In genomic region chr4:53158634-53159033, GRCm38 (mm10) we compare ENCODE assay signal across 7 mouse cellular contexts. TPM values are rescaled to one million over a fixed set of nuclear protein-coding genes. Genes with fewer than 3 reads are reported as not detected.
DNase-seq lines count a peak whose midpoint lies in the region; ATAC-seq and TF ChIP-seq lines count a peak whose summit lies in the region.

No protein-coding gene starts in this region.

- H3K9ac ChIP-seq in embryonic facial prominence, embryonic 12.5 days = peak overlapping the region; percentile 62
- H3K9ac ChIP-seq in limb, embryonic 12.5 days (replicated peaks) = peak overlapping the region; percentile 74
- peak overlapping the region; percentile 49; the same call in 1 of the 2 replicates for H3K9ac ChIP-seq in midbrain, embryonic 14.5 days (replicated peaks; ENCODE audit: low read length)

- TF ChIP-seq CTCF in kidney, adult 2 months (conservative IDR thresholded peaks at IDR 0.05; ENCODE audit: insufficient read depth, insufficient read length, low read depth, low read length) = peak; percentile 79

- no peak for TF ChIP-seq POLR2A in kidney, adult 2 months (IDR thresholded peaks at IDR 0.05; ENCODE audit: low read depth, low read length)

- peak overlapping the region; percentile 80 for H3K4me2 ChIP-seq in embryonic facial prominence, embryonic 12.5 days (replicated peaks)
- peak overlapping the region; percentile 78 for H3K4me2 ChIP-seq in limb, embryonic 12.5 days
- H3K4me2 ChIP-seq in midbrain, embryonic 14.5 days (ENCODE audit: low read length) = peak overlapping the region; percentile 96

- H3K27me3 ChIP-seq in embryonic facial prominence, embryonic 12.5 days = no peaks in the 10 kb centered on the region
- no peaks in the 10 kb centered on the region for H3K27me3 ChIP-seq in kidney, adult 2 months (replicated peaks; ENCODE audit: control insufficient read depth, insufficient read depth, low read length)
- H3K27me3 ChIP-seq in limb, embryonic 12.5 days = no peaks in the 10 kb centered on the region
- peaks cover 8% of the 10 kb centered on the region; the same call in 1 of the 2 replicates for H3K27me3 ChIP-seq in midbrain, embryonic 14.5 days (ENCODE audit: control insufficient read depth, insufficient read depth, low read length)

- peaks cover 9% of the 10 kb centered on the region; the same call in 1 of the 2 replicates for H3K4me1 ChIP-seq in embryonic facial prominence, embryonic 12.5 days
- H3K4me1 ChIP-seq in kidney, adult 2 months (ENCODE audit: control insufficient read depth, insufficient read depth, low read length) = peaks cover 6% of the 10 kb centered on the region; the same call in 1 of the 2 replicates
- peaks cover 21% of the 10 kb centered on the region for H3K4me1 ChIP-seq in limb, embryonic 12.5 days (replicated peaks)
- H3K4me1 ChIP-seq in midbrain, embryonic 14.5 days (ENCODE audit: control insufficient read depth, insufficient read depth, low read length) = peaks cover 11% of the 10 kb centered on the region

- WGBS in embryonic facial prominence, embryonic 12.5 days = under 1% methylated on average over 18 of the region's 18 CpGs
- under 1% methylated on average over 18 of the region's 18 CpGs for WGBS in kidney, adult 2 months
- 1% methylated on average over 18 of the region's 18 CpGs for WGBS in limb, embryonic 12.5 days
- WGBS in midbrain, embryonic 14.5 days = 2% methylated on average over 18 of the region's 18 CpGs

- no peaks in the 10 kb centered on the region for H3K9me3 ChIP-seq in embryonic facial prominence, embryonic 12.5 days
- H3K9me3 ChIP-seq in limb, embryonic 12.5 days = no peaks in the 10 kb centered on the region
- no peaks in the 10 kb centered on the region for H3K9me3 ChIP-seq in midbrain, embryonic 14.5 days (ENCODE audit: control insufficient read depth, low read length)

- DNase-seq in adrenal gland, postnatal 14 days = peak; percentile 97
- DNase-seq in heart, adult 18-20 months = peak; percentile 91
- peak; percentile 94 for DNase-seq in kidney, adult 2 months
- peak; percentile 68 for DNase-seq in midbrain, embryonic 14.5 days
- peak; percentile 63 for DNase-seq in spleen, adult 12 weeks (ENCODE audit: low spot score)

- H3K4me3 ChIP-seq in embryonic facial prominence, embryonic 12.5 days = peak overlapping the region; percentile 61
- peak overlapping the region; percentile 93 for H3K4me3 ChIP-seq in kidney, adult 2 months (ENCODE audit: insufficient read depth, low read depth, low read length)
- H3K4me3 ChIP-seq in limb, embryonic 12.5 days (replicated peaks) = peak overlapping the region; percentile 62
- H3K4me3 ChIP-seq in midbrain, embryonic 14.5 days (replicated peaks; ENCODE audit: low read depth, low read length) = peak overlapping the region; percentile 55

- no peaks in the 10 kb centered on the region for H3K36me3 ChIP-seq in embryonic facial prominence, embryonic 12.5 days
- H3K36me3 ChIP-seq in kidney, adult 2 months (ENCODE audit: control insufficient read depth, insufficient read depth, low read length) = no peaks in the 10 kb centered on the region
- no peaks in the 10 kb centered on the region for H3K36me3 ChIP-seq in limb, embryonic 12.5 days
- no peaks in the 10 kb centered on the region for H3K36me3 ChIP-seq in midbrain, embryonic 14.5 days (ENCODE audit: control insufficient read depth, insufficient read depth, low read length)

- peak overlapping the region; percentile 71 for H3K27ac ChIP-seq in embryonic facial prominence, embryonic 12.5 days
- H3K27ac ChIP-seq in kidney, adult 2 months (ENCODE audit: insufficient read depth, low read depth, low read length) = peak overlapping the region; percentile 82
- H3K27ac ChIP-seq in limb, embryonic 12.5 days = peak overlapping the region; percentile 79; the same call in 1 of the 2 replicates
- H3K27ac ChIP-seq in midbrain, embryonic 14.5 days (replicated peaks; ENCODE audit: low read depth, low read length) = no peak overlapping the region

- ATAC-seq in embryonic facial prominence, embryonic 12.5 days (ENCODE audit: insufficient number of reproducible peaks, insufficient read depth, low FRiP score, low TSS enrichment) = peak; percentile 24; the same call in 1 of the 2 replicates
- ATAC-seq in limb, embryonic 12.5 days (ENCODE audit: insufficient number of reproducible peaks, insufficient read depth, low FRiP score, low TSS enrichment, low read depth) = peak; percentile 29; the same call in 1 of the 2 replicates
- peak; percentile 47; the same call in 1 of the 2 replicates for ATAC-seq in midbrain, embryonic 14.5 days (ENCODE audit: low FRiP score, low TSS enrichment)

RNA-seq across cellular contexts. Expression of gene Abca1, which starts 1.1 kb away (rescaled TPM):
- total RNA-seq in adrenal gland, postnatal 14 days (2021) = 164 and 209 TPM in 2 replicates
- polyA plus RNA-seq in embryonic facial prominence, embryonic 12.5 days (2016; fragmentation: Nextera tagmentation; extraction: Ambion mirVana) = 7.9 and 8.4 TPM in 2 replicates
- total RNA-seq in heart, adult 18-20 months (2021) = 10 to 100 TPM; 15.8 to 17.9 TPM
- 8.9 and 9.3 TPM in 2 replicates for polyA plus RNA-seq in kidney, adult 2 months (2012; rRNA removed)
- 6.8 and 7.4 TPM in 2 replicates for polyA plus RNA-seq in limb, embryonic 12.5 days (2016; fragmentation: Nextera tagmentation; extraction: Ambion mirVana)
- polyA plus RNA-seq in midbrain, embryonic 14.5 days (2014; fragmentation: Nextera tagmentation; extraction: Ambion mirVana) = 9.0 and 16.9 TPM in 2 replicates
